Mouse (Mus musculus) myocyte (in vitro differentiated cells): ENCODE measurements at regions not wholly inside any gene's neighbourhood (a gene's known extent, or its start where the extent isn't known, plus 50 kb on each side); places are given as distances from the start of the nearest gene placed in this dataset.

Experiments
- H3K27me3 ChIP-seq: one replicate; pipeline ENCODE4 v1.6.1; 2011; ENCODE audit not compliant: control insufficient read depth, insufficient read depth, insufficient read length
- H3K36me3 ChIP-seq: one replicate; pipeline ENCODE4 v1.6.1; 2011; ENCODE audit not compliant: control insufficient read depth, insufficient read depth
- H3K4me2 ChIP-seq: one replicate; pipeline ENCODE4 v1.6.1; 2011; ENCODE audit warnings: low read depth, control low read depth
- H3K4me3 ChIP-seq: one replicate; pipeline ENCODE4 v1.5.1; 2011; ENCODE audit warnings: mild to moderate bottlenecking, control low read depth, moderate library complexity
- H3K79me2 ChIP-seq: one replicate; pipeline ENCODE4 v1.6.1; 2011; ENCODE audit not compliant: control insufficient read depth, insufficient read depth
- H3ac ChIP-seq: one replicate; pipeline ENCODE4 v1.6.1; 2011; ENCODE audit not compliant: control insufficient read depth, insufficient read length
- CEBPB ChIP-seq: IDR thresholded peaks from 2 replicates; pipeline ENCODE4 v1.6.1; 2011; ENCODE audit warnings: mild to moderate bottlenecking, moderate library complexity; ENCODE audit not compliant: poor library complexity, insufficient read depth, severe bottlenecking
- E2F4 ChIP-seq: IDR thresholded peaks from one replicate; pipeline ENCODE4 v1.6.1; 2011; ENCODE audit warnings: mild to moderate bottlenecking, control low read depth, moderate library complexity; ENCODE audit not compliant: insufficient read depth
- MAX ChIP-seq: IDR thresholded peaks from one replicate; pipeline ENCODE4 v1.6.1; 2011; ENCODE audit warnings: low read depth, mild to moderate bottlenecking, control low read depth
- MYOD1 ChIP-seq, 3 experiments: IDR thresholded peaks; one replicate each; pipeline ENCODE4 v1.6.1; 2011; ENCODE audit warnings: control low read depth in 2 of 3, low read depth in 2 of 3, mild to moderate bottlenecking in 2 of 3, moderate library complexity in 1 of 3; ENCODE audit not compliant: insufficient read length in 2 of 3, control insufficient read depth in 1 of 3
- MYOG ChIP-seq, 3 experiments: IDR thresholded peaks; one replicate each; pipeline ENCODE4 v1.6.1; 2011; ENCODE audit warnings: control low read depth in 2 of 3, low read depth in 2 of 3, mild to moderate bottlenecking in 2 of 3; ENCODE audit not compliant: insufficient read length in 2 of 3, control insufficient read depth in 1 of 3, insufficient read depth in 1 of 3
- POLR2A ChIP-seq: IDR thresholded peaks from one replicate; pipeline ENCODE4 v1.6.1; 2011; ENCODE audit warnings: low read depth, mild to moderate bottlenecking, control low read depth, moderate library complexity; ENCODE audit not compliant: insufficient read length
- POLR2AphosphoS2 ChIP-seq: IDR thresholded peaks from one replicate; pipeline ENCODE4 v1.6.1; 2011; ENCODE audit warnings: low read depth, control low read depth; ENCODE audit not compliant: insufficient read length
- REST ChIP-seq: IDR thresholded peaks from one replicate; pipeline ENCODE4 v1.6.1; 2011; ENCODE audit warnings: mild to moderate bottlenecking, control low read depth, moderate library complexity; ENCODE audit not compliant: insufficient read depth, insufficient read length
- SRF ChIP-seq: IDR thresholded peaks from one replicate; pipeline ENCODE4 v1.6.1; 2011; ENCODE audit warnings: low read depth; ENCODE audit not compliant: control insufficient read depth, insufficient read length
- TCF12 ChIP-seq: IDR thresholded peaks from one replicate; pipeline ENCODE4 v1.6.1; 2011; ENCODE audit warnings: mild to moderate bottlenecking, control low read depth; ENCODE audit not compliant: poor library complexity, insufficient read depth, severe bottlenecking
- TCF3 ChIP-seq: IDR thresholded peaks from one replicate; pipeline ENCODE4 v1.6.1; 2011; ENCODE audit warnings: low read depth, control low read depth; ENCODE audit not compliant: insufficient read length
- USF1 ChIP-seq: IDR thresholded peaks from one replicate; pipeline ENCODE4 v1.6.1; 2011; ENCODE audit warnings: low read depth, mild to moderate bottlenecking, control low read depth, moderate library complexity

- no peak for TF ChIP-seq E2F4
- TF ChIP-seq MYOD1 (IDR thresholded peaks at IDR 0.05; ENCODE audit: control insufficient read depth in 1 of 3, insufficient read length in 2 of 3, low read depth in 2 of 3) = no peak
- no peak for TF ChIP-seq MAX
- no peak for TF ChIP-seq MYOG (IDR thresholded peaks at IDR 0.05; ENCODE audit: control insufficient read depth in 1 of 3, insufficient read depth in 1 of 3, insufficient read length in 2 of 3, low read depth in 2 of 3)
- H3K36me3 ChIP-seq = no peaks in the 10 kb centered on the region
These were observed 734.5 kb upstream of the Adgrl2 start for GRCm38 (mm10) chr3:149724879-149725278.

DNA sequence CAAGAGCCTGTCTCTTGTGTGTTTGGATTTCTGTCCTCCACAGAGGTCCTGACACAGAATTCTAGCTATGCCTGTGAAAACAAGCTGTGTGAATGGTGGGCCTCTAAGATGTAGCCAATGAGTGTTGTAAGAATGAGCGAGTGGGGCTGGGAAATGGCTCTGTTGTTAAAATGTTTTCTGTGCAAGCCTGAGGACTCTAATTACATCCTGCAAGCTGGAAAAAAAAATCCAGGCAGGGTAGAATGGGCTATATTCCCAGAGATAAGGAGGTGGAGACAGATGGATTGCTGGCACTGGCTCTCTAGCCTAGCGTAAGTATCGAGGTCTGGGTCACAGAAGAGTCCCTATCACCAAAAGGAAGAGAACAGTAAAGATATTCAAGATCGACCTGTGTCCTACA is 731.5 kb upstream of the Adgrl2 start:
- no peaks in the 10 kb centered on the region for H3K36me3 ChIP-seq
- TF ChIP-seq POLR2A (no peak), SRF (no peak)
- H3K27me3 ChIP-seq = no peaks in the 10 kb centered on the region
- no peak overlapping the region for H3ac ChIP-seq
- no peaks in the 10 kb centered on the region for H3K79me2 ChIP-seq
- no peak overlapping the region for H3K4me2 ChIP-seq
- H3K4me3 ChIP-seq = no peak overlapping the region

More at GRCm38 (mm10) chr3:149724879-149725278, 734.5 kb upstream of the Adgrl2 start:
- Histone ChIP-seq H3K79me2 (no peaks in the 10 kb centered on the region), H3K4me2 (no peak overlapping the region), H3K27me3 (no peaks in the 10 kb centered on the region), H3K4me3 (no peak overlapping the region), H3ac (no peak overlapping the region)

DNA sequence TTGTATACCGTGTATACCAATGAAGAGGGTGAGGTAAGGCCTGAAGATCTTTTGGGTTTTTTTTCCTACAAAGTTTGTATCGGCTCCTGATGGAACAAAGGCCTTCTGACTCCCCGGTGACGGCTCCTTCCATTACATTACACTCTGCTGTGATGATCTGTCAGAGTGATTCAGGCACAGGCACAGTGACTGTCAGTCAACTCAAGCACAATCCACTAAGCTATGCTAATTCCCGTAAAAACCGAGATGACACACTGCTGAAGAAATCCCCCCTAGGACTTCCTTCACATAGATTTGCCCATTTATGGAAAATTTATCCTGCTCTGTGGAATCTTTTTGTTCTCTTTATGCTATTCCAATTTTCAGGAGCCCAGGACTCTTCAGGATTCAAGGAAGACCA is 730.0 kb upstream of the Adgrl2 start:
- H3K27me3 ChIP-seq = no peaks in the 10 kb centered on the region

DNA sequence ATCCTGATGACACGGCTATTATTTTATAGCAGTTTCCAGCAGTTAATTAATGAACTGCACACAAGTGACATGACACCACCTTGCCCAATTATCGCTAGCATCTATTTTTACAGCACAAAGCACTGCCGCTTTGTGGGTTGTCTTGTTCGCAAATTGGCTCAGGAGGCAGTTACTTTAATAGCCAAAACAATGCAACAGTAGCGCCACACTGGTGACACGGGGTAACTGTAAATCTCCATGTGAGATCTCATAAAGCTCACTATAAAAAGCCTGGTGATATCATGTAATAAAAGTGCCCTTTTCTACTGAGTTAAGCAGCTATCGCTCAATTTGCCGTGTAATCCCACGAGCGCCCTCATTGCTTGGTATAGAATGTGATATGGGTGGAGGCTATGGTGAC is 715.4 kb upstream of the Adgrl2 start:
- H3ac ChIP-seq = no peak overlapping the region
- no peak for TF ChIP-seq E2F4
- TF ChIP-seq POLR2A = no peak
- no peak for TF ChIP-seq MYOD1 (IDR thresholded peaks at IDR 0.05; ENCODE audit: control insufficient read depth in 1 of 3, insufficient read length in 2 of 3, low read depth in 2 of 3)
- H3K79me2 ChIP-seq = no peaks in the 10 kb centered on the region
- no peaks in the 10 kb centered on the region for H3K36me3 ChIP-seq
- H3K4me3 ChIP-seq = peak overlapping the region; percentile 19
- H3K27me3 ChIP-seq = no peaks in the 10 kb centered on the region
- H3K4me2 ChIP-seq = peak overlapping the region; percentile 63

More for the DNA sequence above, 730.0 kb upstream of the Adgrl2 start:
- H3K4me2 ChIP-seq = no peak overlapping the region
- no peaks in the 10 kb centered on the region for H3K79me2 ChIP-seq
- no peaks in the 10 kb centered on the region for H3K36me3 ChIP-seq
- TF ChIP-seq E2F4 (no peak), MAX (no peak), SRF (no peak), POLR2AphosphoS2 (no peak), TCF12 (no peak), MYOD1 (IDR thresholded peaks at IDR 0.05; ENCODE audit: control insufficient read depth in 1 of 3, insufficient read length in 2 of 3, low read depth in 2 of 3) (no peak), MYOG (IDR thresholded peaks at IDR 0.05; ENCODE audit: control insufficient read depth in 1 of 3, insufficient read depth in 1 of 3, insufficient read length in 2 of 3, low read depth in 2 of 3) (no peak), USF1 (no peak), POLR2A (no peak), REST (no peak), TCF3 (no peak), CEBPB (no peak)
- H3K4me3 ChIP-seq = no peak overlapping the region
- no peak overlapping the region for H3ac ChIP-seq

DNA sequence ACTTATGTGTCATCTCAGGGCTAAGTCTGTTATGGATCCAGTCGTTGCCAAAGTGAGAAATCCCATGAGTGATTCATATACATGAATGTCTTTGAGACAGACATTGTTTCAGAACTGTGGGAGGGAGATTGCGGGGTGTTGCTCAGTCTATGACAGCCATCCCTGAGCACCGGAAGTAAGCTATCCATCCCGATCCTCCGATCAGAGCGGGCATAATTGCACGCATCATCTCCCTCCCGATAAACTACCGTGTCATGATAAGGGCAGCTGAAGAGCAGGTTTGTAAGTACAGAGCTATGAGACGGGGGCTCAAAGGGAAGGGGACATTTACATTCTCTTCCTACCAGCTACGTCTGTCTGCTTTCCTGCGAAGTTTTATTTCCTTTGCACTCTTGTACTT is 715.0 kb upstream of the Adgrl2 start:
- peak overlapping the region; percentile 19 for H3K4me3 ChIP-seq
- H3K27me3 ChIP-seq = no peaks in the 10 kb centered on the region
- H3K4me2 ChIP-seq = peak overlapping the region; percentile 63
- H3K36me3 ChIP-seq = no peaks in the 10 kb centered on the region
- H3ac ChIP-seq = no peak overlapping the region
- no peaks in the 10 kb centered on the region for H3K79me2 ChIP-seq
- TF ChIP-seq TCF12 (no peak), POLR2AphosphoS2 (no peak), POLR2A (no peak), REST (no peak), USF1 (no peak), MYOD1 (IDR thresholded peaks at IDR 0.05; ENCODE audit: control insufficient read depth in 1 of 3, insufficient read length in 2 of 3, low read depth in 2 of 3) (no peak), E2F4 (no peak), MYOG (IDR thresholded peaks at IDR 0.05; ENCODE audit: control insufficient read depth in 1 of 3, insufficient read depth in 1 of 3, insufficient read length in 2 of 3, low read depth in 2 of 3) (no peak), CEBPB (no peak)

DNA sequence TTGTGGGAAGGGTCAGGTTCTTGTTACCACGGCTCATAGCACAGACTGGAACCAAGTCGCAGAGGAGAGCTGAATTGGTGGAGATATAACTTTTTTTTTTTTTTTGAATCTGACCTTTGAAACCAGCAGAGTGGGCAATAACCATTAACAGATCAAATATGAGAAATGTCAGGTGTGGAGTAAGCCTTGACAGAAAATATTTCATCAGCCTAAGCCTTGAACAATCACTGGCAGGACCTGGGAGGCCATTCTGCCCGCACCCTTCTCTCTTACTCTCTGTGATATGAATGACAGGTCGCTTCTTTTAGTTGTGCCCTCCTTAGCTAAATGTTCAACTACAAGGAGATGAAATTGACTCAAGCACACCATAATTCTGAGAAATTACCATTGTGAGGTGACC is 714.1 kb upstream of the Adgrl2 start:
- no peak for TF ChIP-seq POLR2A
- TF ChIP-seq POLR2AphosphoS2 = no peak
- no peak for TF ChIP-seq SRF
- TF ChIP-seq CEBPB = no peak

More for the DNA sequence above, 714.1 kb upstream of the Adgrl2 start:
- H3K27me3 ChIP-seq = no peaks in the 10 kb centered on the region
- no peaks in the 10 kb centered on the region for H3K79me2 ChIP-seq
- H3K4me3 ChIP-seq = no peak overlapping the region
- no peak overlapping the region for H3K4me2 ChIP-seq
- no peaks in the 10 kb centered on the region for H3K36me3 ChIP-seq
- no peak overlapping the region for H3ac ChIP-seq
